Mouse (Mus musculus): ENCODE measurements around the gene Tnfrsf1b. TPM values are rescaled to one million over a fixed set of nuclear protein-coding genes. Genes with fewer than 3 reads are reported as not detected.
A peak's percentile ranks its signal among the peaks of the same experiment; 100 is the strongest.

Gene Tnfrsf1b
- polyA plus RNA-seq, 1 experiment = 9.7 TPM

GRCm38 (mm10) chr4:145229524-145230163 lies 17.0 kb downstream of the Tnfrsf1b start:
- Histone ChIP-seq H3K4me2 (ENCODE audit: low read depth) (peak overlapping the region; percentile 21), H3K79me2 (ENCODE audit: control insufficient read depth, insufficient read depth) (peaks cover 11% of the 10 kb centered on the region), H3K4me3 (no peak overlapping the region), H3K27me3 (ENCODE audit: control insufficient read depth, insufficient read depth, insufficient read length) (no peaks in the 10 kb centered on the region), H3ac (ENCODE audit: control insufficient read depth, insufficient read length) (no peak overlapping the region), H3K36me3 (ENCODE audit: control insufficient read depth, insufficient read depth) (no peaks in the 10 kb centered on the region)
- no peak for TF ChIP-seq POLR2AphosphoS2 (IDR thresholded peaks at IDR 0.05; ENCODE audit: insufficient read length, low read depth)
- TF ChIP-seq CEBPB (IDR thresholded peaks at IDR 0.05; ENCODE audit: insufficient read depth, poor library complexity, severe bottlenecking) = no peak
- TF ChIP-seq REST (IDR thresholded peaks at IDR 0.05; ENCODE audit: insufficient read depth, insufficient read length) = no peak
- no peak for TF ChIP-seq MYOD1 (IDR thresholded peaks at IDR 0.05; ENCODE audit: control insufficient read depth in 1 of 3, insufficient read length in 2 of 3, low read depth in 2 of 3)
- TF ChIP-seq SRF (IDR thresholded peaks at IDR 0.05; ENCODE audit: control insufficient read depth, insufficient read length, low read depth) = no peak
- TF ChIP-seq TCF12 (IDR thresholded peaks at IDR 0.05; ENCODE audit: insufficient read depth, poor library complexity, severe bottlenecking) = no peak

GRCm38 (mm10) chr4:145229051-145229450 lies 17.6 kb downstream of the Tnfrsf1b start:
- TF ChIP-seq POLR2A (IDR thresholded peaks at IDR 0.05; ENCODE audit: insufficient read length, low read depth) = no peak
- no peak for TF ChIP-seq SRF (IDR thresholded peaks at IDR 0.05; ENCODE audit: control insufficient read depth, insufficient read length, low read depth)
- no peak for TF ChIP-seq MYOD1 (IDR thresholded peaks at IDR 0.05; ENCODE audit: control insufficient read depth in 1 of 3, insufficient read length in 2 of 3, low read depth in 2 of 3)
- TF ChIP-seq TCF12 (IDR thresholded peaks at IDR 0.05; ENCODE audit: insufficient read depth, poor library complexity, severe bottlenecking) = no peak
- TF ChIP-seq MYOG (IDR thresholded peaks at IDR 0.05; ENCODE audit: control insufficient read depth in 1 of 3, insufficient read depth in 1 of 3, insufficient read length in 2 of 3, low read depth in 2 of 3) = no peak
- TF ChIP-seq CEBPB (IDR thresholded peaks at IDR 0.05; ENCODE audit: insufficient read depth, poor library complexity, severe bottlenecking) = no peak
- TF ChIP-seq E2F4 (IDR thresholded peaks at IDR 0.05; ENCODE audit: insufficient read depth) = no peak
- no peak for TF ChIP-seq POLR2AphosphoS2 (IDR thresholded peaks at IDR 0.05; ENCODE audit: insufficient read length, low read depth)
- no peak for TF ChIP-seq USF1 (IDR thresholded peaks at IDR 0.05; ENCODE audit: low read depth)
- no peak for TF ChIP-seq TCF3 (IDR thresholded peaks at IDR 0.05; ENCODE audit: insufficient read length, low read depth)
- no peak for TF ChIP-seq MAX (IDR thresholded peaks at IDR 0.05; ENCODE audit: low read depth)
- no peak for TF ChIP-seq REST (IDR thresholded peaks at IDR 0.05; ENCODE audit: insufficient read depth, insufficient read length)
- no peak overlapping the region for H3ac ChIP-seq (ENCODE audit: control insufficient read depth, insufficient read length)
- H3K27me3 ChIP-seq (ENCODE audit: control insufficient read depth, insufficient read depth, insufficient read length) = no peaks in the 10 kb centered on the region
- H3K4me2 ChIP-seq (ENCODE audit: low read depth) = no peak overlapping the region
- no peak overlapping the region for H3K4me3 ChIP-seq
- peaks cover 11% of the 10 kb centered on the region for H3K79me2 ChIP-seq (ENCODE audit: control insufficient read depth, insufficient read depth)
- no peaks in the 10 kb centered on the region for H3K36me3 ChIP-seq (ENCODE audit: control insufficient read depth, insufficient read depth)

- no peak overlapping the region for H3K4me3 ChIP-seq
- H3K4me2 ChIP-seq (ENCODE audit: low read depth) = no peak overlapping the region
- no peaks in the 10 kb centered on the region for H3K27me3 ChIP-seq (ENCODE audit: control insufficient read depth, insufficient read depth, insufficient read length)
- no peaks in the 10 kb centered on the region for H3K36me3 ChIP-seq (ENCODE audit: control insufficient read depth, insufficient read depth)
- no peaks in the 10 kb centered on the region for H3K79me2 ChIP-seq (ENCODE audit: control insufficient read depth, insufficient read depth)
- TF ChIP-seq POLR2A (IDR thresholded peaks at IDR 0.05; ENCODE audit: insufficient read length, low read depth) (no peak), E2F4 (IDR thresholded peaks at IDR 0.05; ENCODE audit: insufficient read depth) (no peak), CEBPB (IDR thresholded peaks at IDR 0.05; ENCODE audit: insufficient read depth, poor library complexity, severe bottlenecking) (no peak), TCF12 (IDR thresholded peaks at IDR 0.05; ENCODE audit: insufficient read depth, poor library complexity, severe bottlenecking) (no peak), USF1 (IDR thresholded peaks at IDR 0.05; ENCODE audit: low read depth) (no peak)
- H3ac ChIP-seq (ENCODE audit: control insufficient read depth, insufficient read length) = no peak overlapping the region
These were observed 22.1 kb downstream of the Tnfrsf1b start for GRCm38 (mm10) chr4:145224613-145225012.

GRCm38 (mm10) chr4:145222064-145222463 lies 24.6 kb downstream of the Tnfrsf1b start:
- H3K4me2 ChIP-seq (ENCODE audit: low read depth) = no peak overlapping the region
- H3K36me3 ChIP-seq (ENCODE audit: control insufficient read depth, insufficient read depth) = peaks cover 4% of the 10 kb centered on the region
- H3ac ChIP-seq (ENCODE audit: control insufficient read depth, insufficient read length) = no peak overlapping the region
- H3K79me2 ChIP-seq (ENCODE audit: control insufficient read depth, insufficient read depth) = no peaks in the 10 kb centered on the region
- no peaks in the 10 kb centered on the region for H3K27me3 ChIP-seq (ENCODE audit: control insufficient read depth, insufficient read depth, insufficient read length)
- H3K4me3 ChIP-seq = no peak overlapping the region
- no peak for TF ChIP-seq SRF (IDR thresholded peaks at IDR 0.05; ENCODE audit: control insufficient read depth, insufficient read length, low read depth)
- no peak for TF ChIP-seq MYOG (IDR thresholded peaks at IDR 0.05; ENCODE audit: control insufficient read depth in 1 of 3, insufficient read depth in 1 of 3, insufficient read length in 2 of 3, low read depth in 2 of 3)
- no peak for TF ChIP-seq TCF3 (IDR thresholded peaks at IDR 0.05; ENCODE audit: insufficient read length, low read depth)
- TF ChIP-seq MAX (IDR thresholded peaks at IDR 0.05; ENCODE audit: low read depth) = no peak
- TF ChIP-seq POLR2AphosphoS2 (IDR thresholded peaks at IDR 0.05; ENCODE audit: insufficient read length, low read depth) = no peak
- no peak for TF ChIP-seq POLR2A (IDR thresholded peaks at IDR 0.05; ENCODE audit: insufficient read length, low read depth)
- no peak for TF ChIP-seq REST (IDR thresholded peaks at IDR 0.05; ENCODE audit: insufficient read depth, insufficient read length)

GRCm38 (mm10) chr4:145221379-145221778 lies 25.3 kb downstream of the Tnfrsf1b start:
- TF ChIP-seq MAX (IDR thresholded peaks at IDR 0.05; ENCODE audit: low read depth) = no peak
- no peak for TF ChIP-seq POLR2A (IDR thresholded peaks at IDR 0.05; ENCODE audit: insufficient read length, low read depth)
- no peak for TF ChIP-seq TCF3 (IDR thresholded peaks at IDR 0.05; ENCODE audit: insufficient read length, low read depth)
- TF ChIP-seq POLR2AphosphoS2 (IDR thresholded peaks at IDR 0.05; ENCODE audit: insufficient read length, low read depth) = no peak
- TF ChIP-seq CEBPB (IDR thresholded peaks at IDR 0.05; ENCODE audit: insufficient read depth, poor library complexity, severe bottlenecking) = no peak
- TF ChIP-seq TCF12 (IDR thresholded peaks at IDR 0.05; ENCODE audit: insufficient read depth, poor library complexity, severe bottlenecking) = no peak
- TF ChIP-seq USF1 (IDR thresholded peaks at IDR 0.05; ENCODE audit: low read depth) = no peak
- no peak for TF ChIP-seq MYOG (IDR thresholded peaks at IDR 0.05; ENCODE audit: control insufficient read depth in 1 of 3, insufficient read depth in 1 of 3, insufficient read length in 2 of 3, low read depth in 2 of 3)
- TF ChIP-seq REST (IDR thresholded peaks at IDR 0.05; ENCODE audit: insufficient read depth, insufficient read length) = no peak
- no peak for TF ChIP-seq E2F4 (IDR thresholded peaks at IDR 0.05; ENCODE audit: insufficient read depth)
- no peak for TF ChIP-seq MYOD1 (IDR thresholded peaks at IDR 0.05; ENCODE audit: control insufficient read depth in 1 of 3, insufficient read length in 2 of 3, low read depth in 2 of 3)
- TF ChIP-seq SRF (IDR thresholded peaks at IDR 0.05; ENCODE audit: control insufficient read depth, insufficient read length, low read depth) = no peak
- no peak overlapping the region for H3K4me2 ChIP-seq (ENCODE audit: low read depth)
- peaks cover 4% of the 10 kb centered on the region for H3K36me3 ChIP-seq (ENCODE audit: control insufficient read depth, insufficient read depth)
- H3ac ChIP-seq (ENCODE audit: control insufficient read depth, insufficient read length) = no peak overlapping the region
- H3K79me2 ChIP-seq (ENCODE audit: control insufficient read depth, insufficient read depth) = no peaks in the 10 kb centered on the region
- H3K27me3 ChIP-seq (ENCODE audit: control insufficient read depth, insufficient read depth, insufficient read length) = no peaks in the 10 kb centered on the region
- no peak overlapping the region for H3K4me3 ChIP-seq
